Mouse (Mus musculus) thymus, postnatal 4 days (tissue): ENCODE results near the gene Ephb4.

Experiments used
- DNase-seq: peaks from one replicate; pipeline ENCODE4 v3.0.0; 2021

The Ephb4 gene

DNA sequence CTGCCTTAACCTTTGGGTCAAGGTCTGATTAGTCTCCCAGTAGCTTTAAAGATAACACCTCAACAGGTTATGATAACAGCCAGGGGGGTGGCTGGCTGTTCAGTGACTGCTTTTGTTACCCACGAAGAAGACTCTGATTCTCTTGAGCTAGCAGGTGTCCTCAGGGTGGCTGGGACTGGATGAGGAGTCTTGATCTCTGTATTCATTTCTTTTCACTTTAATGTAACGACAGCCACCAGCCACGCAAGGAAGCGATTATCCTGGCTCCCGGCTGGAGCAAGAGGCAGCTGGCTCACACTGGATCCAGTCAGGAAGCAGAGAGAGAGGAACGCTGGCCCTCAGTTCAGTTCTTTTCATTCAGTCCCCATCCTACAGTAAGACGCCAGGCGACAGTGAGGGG, 12.7 kb upstream of the Ephb4 start:
- no peak for DNase-seq

GRCm38 (mm10) chr5:137338256-137338655, 11.7 kb upstream of the Ephb4 start:
- peak; percentile 90 for DNase-seq

GRCm38 (mm10) chr5:137338663-137339289, 11.1 kb upstream of the Ephb4 start:
- no peak for DNase-seq

GRCm38 (mm10) chr5:137339290-137339979, 10.5 kb upstream of the Ephb4 start:
- DNase-seq = no peak

GRCm38 (mm10) chr5:137340222-137340621, 9.7 kb upstream of the Ephb4 start:
- DNase-seq = no peak

DNA sequence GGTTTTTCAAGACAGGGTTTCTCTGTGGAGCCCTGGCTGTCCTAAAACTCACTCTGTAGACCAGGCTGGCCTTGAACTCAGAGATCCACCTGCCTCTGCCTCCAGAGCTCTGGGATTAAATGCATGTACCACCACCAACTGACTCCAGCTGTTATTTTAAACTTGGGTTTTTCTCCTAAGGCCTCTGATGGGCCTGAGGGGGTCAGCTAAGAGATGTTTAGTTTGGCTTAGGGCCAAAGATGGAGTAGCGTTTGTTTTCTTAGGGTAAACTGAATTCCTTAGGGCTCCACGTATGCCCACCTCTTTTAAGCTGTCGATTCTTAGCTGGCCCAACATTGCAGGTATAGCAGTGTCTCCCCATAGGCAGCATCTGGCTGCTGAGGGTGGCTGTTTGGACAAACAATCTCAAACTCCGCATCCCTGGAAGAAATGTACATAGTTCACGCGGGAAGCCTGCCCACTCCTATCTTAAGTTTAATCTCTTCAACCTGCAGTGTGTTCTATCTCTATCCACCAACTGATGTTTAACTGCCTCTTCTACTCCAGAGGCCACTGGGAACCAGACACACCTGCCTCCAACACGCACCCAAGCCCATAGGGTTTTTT, 7.4 kb upstream of the Ephb4 start:
- no peak for DNase-seq

GRCm38 (mm10) chr5:137343412-137343811, 6.5 kb upstream of the Ephb4 start:
- DNase-seq = no peak

- DNase-seq = no peak
Measured at GRCm38 (mm10) chr5:137343869-137344268, 6.0 kb upstream of the Ephb4 start.

- DNase-seq = no peak
Measured at GRCm38 (mm10) chr5:137345821-137346220, 4.1 kb upstream of the Ephb4 start.

- no peak for DNase-seq
Measured at GRCm38 (mm10) chr5:137346388-137346787, 3.5 kb upstream of the Ephb4 start.

- DNase-seq = no peak
Measured at GRCm38 (mm10) chr5:137346983-137347382, 2.9 kb upstream of the Ephb4 start.

GRCm38 (mm10) chr5:137347856-137348255, 2.1 kb upstream of the Ephb4 start:
- DNase-seq = no peak

DNA sequence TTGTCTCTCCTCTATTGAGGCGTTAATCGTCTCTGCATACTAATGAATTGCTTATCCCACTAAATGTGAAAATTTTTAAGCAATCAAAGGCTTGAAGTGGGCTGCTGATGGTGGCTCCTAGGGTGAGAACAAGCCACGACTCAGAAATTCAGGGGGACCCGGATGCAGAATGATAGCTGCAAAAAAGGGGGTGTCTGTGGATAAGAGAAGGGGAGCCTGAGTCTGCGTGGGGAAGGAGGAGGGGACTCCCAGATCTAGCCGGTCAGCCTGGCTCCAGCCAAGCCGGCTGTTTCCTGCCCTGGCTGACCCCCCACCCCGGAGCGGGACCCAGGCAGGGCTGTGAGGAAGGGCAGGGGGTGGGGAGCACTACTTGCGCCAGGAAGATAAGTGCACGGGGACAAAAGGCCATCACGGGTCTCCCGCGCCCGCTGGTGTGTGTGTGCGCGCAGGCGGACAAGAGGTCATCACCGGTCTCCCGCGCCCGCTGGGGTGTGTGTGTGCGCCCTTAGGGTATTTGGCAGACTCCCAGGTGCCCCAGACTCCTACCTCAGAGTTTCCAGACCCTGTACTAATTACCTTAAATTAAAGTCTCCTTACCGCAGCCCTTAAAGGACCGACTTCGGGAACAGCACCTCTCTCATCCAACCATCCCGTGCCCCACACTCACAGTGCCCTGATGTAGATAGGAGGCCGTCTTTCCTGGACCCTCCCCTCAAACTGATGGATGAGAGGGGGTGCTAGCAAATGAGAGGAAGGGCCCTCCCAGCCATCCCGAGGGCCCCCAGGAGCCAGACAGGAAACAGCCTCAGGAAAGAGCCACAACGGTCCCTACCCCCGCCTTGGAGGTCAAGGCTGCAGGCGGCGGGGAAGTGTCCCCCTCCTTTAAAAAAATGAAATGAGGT, 1.2 kb upstream of the Ephb4 start:
- DNase-seq = no peak

DNA sequence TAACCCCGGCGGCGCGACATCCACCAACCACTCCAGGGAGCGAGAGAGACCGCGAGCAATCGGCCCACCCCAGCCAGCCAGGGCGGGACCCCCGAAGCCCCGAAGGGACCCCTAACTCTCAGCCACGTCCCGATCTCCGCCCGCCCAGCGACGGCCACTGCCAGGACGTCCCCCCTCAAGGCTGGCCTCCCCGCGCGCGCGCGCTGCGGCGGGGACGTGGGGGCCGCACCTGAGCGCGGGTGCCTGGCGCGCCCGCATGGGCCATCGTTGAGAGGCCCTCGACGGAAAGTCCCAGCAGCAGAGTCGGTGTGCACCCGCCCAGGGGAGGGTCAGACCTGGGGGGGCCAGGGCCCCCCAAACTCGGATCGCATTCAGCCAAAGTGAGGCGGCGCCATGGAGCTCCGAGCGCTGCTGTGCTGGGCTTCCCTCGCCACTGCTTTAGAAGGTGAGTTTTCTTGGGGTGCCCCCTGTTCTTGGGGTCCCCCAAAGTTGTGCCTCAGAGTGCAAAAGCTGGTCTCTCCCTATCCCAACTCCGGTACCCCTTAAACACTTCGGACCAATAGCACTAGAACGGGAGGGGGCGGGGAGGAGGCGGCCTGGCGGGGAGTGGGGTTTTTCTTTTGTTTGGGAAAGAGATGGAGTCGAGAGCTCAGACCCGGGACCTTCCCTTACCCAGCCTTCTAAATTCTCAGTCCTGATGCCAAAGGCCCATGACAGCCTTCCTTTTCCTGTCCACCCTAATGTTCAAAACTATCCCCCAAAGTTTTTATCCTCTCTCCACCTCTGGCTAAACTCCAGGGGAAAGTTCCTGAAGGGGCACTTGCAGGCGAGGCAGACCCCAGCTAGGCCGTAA, 522 bp downstream of the Ephb4 start:
- peak; percentile 49 for DNase-seq

DNA sequence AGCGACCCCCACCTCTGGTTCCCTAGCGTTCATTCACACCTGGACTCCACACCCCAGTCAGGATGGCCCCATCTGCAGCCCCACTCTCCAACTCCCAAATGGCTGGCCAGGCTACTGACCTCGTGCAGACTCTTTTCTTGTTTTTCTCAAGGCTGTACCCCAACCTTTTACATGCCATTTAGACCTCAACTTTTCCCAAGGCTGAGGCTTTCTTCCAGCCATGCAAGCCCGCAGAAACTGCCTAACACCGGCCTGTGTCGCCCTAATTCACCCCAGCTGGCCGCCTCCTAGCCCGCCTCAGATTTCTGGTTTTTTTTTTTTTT, 1.1 kb downstream of the Ephb4 start:
- DNase-seq = no peak

DNA sequence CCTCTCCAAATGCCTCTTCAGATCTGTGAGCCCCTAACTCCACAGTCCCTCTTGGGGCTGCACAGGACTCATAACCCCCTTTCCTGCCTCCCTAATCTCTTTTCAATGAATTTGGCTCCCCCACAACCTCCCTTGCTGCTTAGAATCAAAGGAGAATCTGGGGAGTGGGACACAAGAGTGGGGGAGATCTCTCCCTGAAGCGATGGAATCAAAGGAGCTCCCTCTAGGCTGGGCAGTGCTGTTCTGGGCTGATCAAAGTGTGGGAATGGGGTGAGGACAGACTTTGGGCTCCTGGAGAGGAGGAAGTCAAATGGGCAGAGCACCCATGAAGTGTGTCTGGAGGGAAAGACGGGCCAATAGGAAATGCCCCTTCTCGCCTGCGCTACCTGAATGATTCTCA, 1.5 kb downstream of the Ephb4 start:
- DNase-seq = no peak

DNA sequence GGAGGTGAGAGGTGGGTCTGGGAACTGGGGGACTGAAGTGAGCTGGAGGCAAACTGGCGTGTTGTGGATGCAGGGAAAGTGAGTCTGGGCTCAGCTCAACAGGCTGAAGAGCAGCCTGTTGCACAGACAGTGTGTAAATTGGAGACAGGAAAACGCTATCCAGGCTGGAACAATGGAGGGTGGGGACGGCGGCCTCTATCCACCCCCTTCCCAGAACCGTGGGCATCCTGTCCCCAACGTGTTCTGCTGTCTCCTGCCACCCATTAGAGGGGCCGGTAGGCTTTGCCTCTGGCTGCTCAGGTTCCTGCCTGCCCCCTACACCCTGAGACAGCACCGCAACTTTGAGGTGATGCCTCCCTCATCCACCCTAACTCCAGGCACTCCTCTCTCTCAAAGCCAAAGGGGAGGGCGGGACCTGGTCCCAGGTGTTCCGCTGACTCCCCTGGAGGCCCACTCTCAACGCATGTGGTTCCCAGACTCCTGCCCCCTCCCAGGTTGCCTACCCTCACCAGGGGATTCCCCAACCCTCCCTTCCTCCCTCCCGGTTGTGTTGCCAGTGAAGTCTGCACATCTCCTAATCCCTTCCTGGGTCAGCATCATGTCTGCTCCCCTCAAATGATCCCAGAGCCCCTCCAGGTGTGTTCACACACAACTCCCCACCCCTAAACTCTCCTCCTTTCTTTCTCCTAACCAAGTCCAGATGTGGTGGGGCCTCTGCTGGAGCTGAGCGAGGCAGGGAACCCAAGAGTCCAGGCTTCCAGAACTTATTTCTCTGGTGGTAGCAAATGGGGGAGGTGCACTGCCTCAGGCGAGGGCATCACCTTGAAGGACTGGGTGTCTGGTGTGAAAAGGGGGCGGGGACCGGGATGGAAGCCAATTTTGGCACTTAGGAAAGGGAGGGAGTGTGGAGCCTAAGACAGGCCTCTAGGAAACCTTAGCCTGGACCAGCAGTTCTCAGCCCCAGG, 2.4 kb downstream of the Ephb4 start:
- no peak for DNase-seq

GRCm38 (mm10) chr5:137354091-137354490, 4.2 kb downstream of the Ephb4 start:
- no peak for DNase-seq

- peak; percentile 61 for DNase-seq
Measured at GRCm38 (mm10) chr5:137358382-137358781, 8.5 kb downstream of the Ephb4 start.

- no peak for DNase-seq
Measured at GRCm38 (mm10) chr5:137369665-137370064, 19.8 kb downstream of the Ephb4 start.

GRCm38 (mm10) chr5:137373371-137373950, 23.6 kb downstream of the Ephb4 start:
- no peak for DNase-seq
